Comparison of ENCODE assay signal across 8 mouse cellular contexts in genomic region chr11:101464211-101465100, GRCm38 (mm10). TPM values are rescaled to one million over a fixed set of nuclear protein-coding genes. Genes with fewer than 3 reads are reported as not detected.
A peak's percentile ranks its signal among the peaks of the same experiment; 100 is the strongest.
DNase-seq lines count a peak whose midpoint lies in the region; ATAC-seq lines count a peak whose summit lies in the region.

Gene Rnd2 (plus strand): TSS chr11:101464999.

- 14% methylated on average over 12 of the region's 12 CpGs for WGBS in midbrain, embryonic 13.5 days

- peak within 1 kb of the TSS; percentile 95 for H3K9ac ChIP-seq in midbrain, embryonic 13.5 days (replicated peaks)

- peaks cover 62% of the 10 kb centered on the region for H3K4me1 ChIP-seq in midbrain, embryonic 13.5 days (replicated peaks)

- DNase-seq in retina, postnatal 1 day, result peak; percentile 17
- DNase-seq in retina, embryonic 14.5 days (ENCODE audit: low spot score), result no peak
- DNase-seq in adrenal gland, postnatal 4 days (ENCODE audit: low spot score in 2 of 2), result no peak
- DNase-seq in left cerebral cortex, postnatal 25 days (ENCODE audit: low spot score in 2 of 2), result no peak
- DNase-seq in thymus, postnatal 36 days, result no peak

- H3K4me2 ChIP-seq in midbrain, embryonic 13.5 days (replicated peaks), result peak within 1 kb of the TSS; percentile 82

- peak; percentile 1 to 18; a peak in 2 of 4 replicates for ATAC-seq in hematopoietic stem cell, adult 5-6 weeks (replicated peaks in 1 of 2; ENCODE audit: insufficient read depth in 1 of 2, low FRiP score in 2 of 2, low TSS enrichment in 1 of 2, low read depth in 1 of 2, poor library complexity in 2 of 2, severe bottlenecking in 2 of 2)
- no peak for ATAC-seq in midbrain, embryonic 13.5 days
- no peak for ATAC-seq in frontal cortex, adult (ENCODE audit: low TSS enrichment)

- peaks cover 32% of the 10 kb centered on the region for H3K36me3 ChIP-seq in midbrain, embryonic 13.5 days

- intact Hi-C loops in left cerebral cortex, postnatal 25 days (cut with DNase I), result no loop called here

- H3K27ac ChIP-seq in midbrain, embryonic 13.5 days, result peak within 1 kb of the TSS; percentile 94

- no peaks in the 10 kb centered on the region for H3K27me3 ChIP-seq in midbrain, embryonic 13.5 days

- peak within 1 kb of the TSS; percentile 95 for H3K4me3 ChIP-seq in midbrain, embryonic 13.5 days (replicated peaks)

- H3K9me3 ChIP-seq in midbrain, embryonic 13.5 days, result no peaks in the 10 kb centered on the region

RNA-seq across cellular contexts. Expression of gene Rnd2, which starts in this region (rescaled TPM):
- total RNA-seq in adrenal gland, postnatal 4 days (2021), result 10 to 100 TPM; 16.4 to 20.0 TPM
- total RNA-seq in hematopoietic stem cell, adult 5-6 weeks (2017), result 5.3 and 5.8 TPM in 2 replicates
- 100 to 1,000 TPM; 149 to 175 TPM for total RNA-seq in left cerebral cortex, postnatal 25 days (2021)
- 102 and 117 TPM in 2 replicates for polyA plus RNA-seq in midbrain, embryonic 13.5 days (2015; fragmentation: Nextera tagmentation; extraction: Ambion mirVana)

Comparison
In these comparisons a context has a peak if more than half of its experiments do, and no peak if none do; other contexts are left out.
1. RNA of gene Rnd2 (total RNA-seq): 149 to 175 TPM in left cerebral cortex, postnatal 25 days; 16.4 to 20.0 TPM in adrenal gland, postnatal 4 days and 5.3 to 5.8 TPM in hematopoietic stem cell, adult 5-6 weeks; every median in the first group is over 4 times any median in the second.
2. ATAC-seq: peak in hematopoietic stem cell, adult 5-6 weeks (2 of 2); none in midbrain, embryonic 13.5 days (single experiment) and frontal cortex, adult (single experiment).